ENCODE assay signal across 19 mouse cellular contexts in genomic region chr4:125573951-125574675, GRCm38 (mm10).
DNase-seq lines count a peak whose midpoint lies in the region; ATAC-seq and TF ChIP-seq lines count a peak whose summit lies in the region.
"Had no signal": no experiment of that assay in that cellular context is flagged by ENCODE, and none has a peak within 500 bp of the region (broad histone marks: within the 10 kb centered on the region; RNA-seq: fewer than 3 reads in every experiment).

No protein-coding gene starts in this region.

- no peaks in the 10 kb centered on the region for H3K9me3 ChIP-seq in forebrain, embryonic 15.5 days
- no peaks in the 10 kb centered on the region for H3K9me3 ChIP-seq in forebrain, embryonic 12.5 days
- H3K9me3 ChIP-seq in neural tube, embryonic 15.5 days (replicated peaks), result no peaks in the 10 kb centered on the region
- no peaks in the 10 kb centered on the region for H3K9me3 ChIP-seq in hindbrain, embryonic 16.5 days (ENCODE audit: control insufficient read depth, low read length)
- H3K9me3 ChIP-seq in intestine, postnatal 0 days (ENCODE audit: control insufficient read depth), result no peaks in the 10 kb centered on the region
- H3K9me3 ChIP-seq: embryonic facial prominence, embryonic 15.5 days; heart, embryonic 10.5 days; limb, embryonic 15.5 days had no signal

- no peak overlapping the region for H3K4me2 ChIP-seq in forebrain, embryonic 15.5 days (replicated peaks)
- no peak overlapping the region for H3K4me2 ChIP-seq in forebrain, embryonic 12.5 days
- H3K4me2 ChIP-seq in neural tube, embryonic 15.5 days, result no peak overlapping the region
- no peak overlapping the region for H3K4me2 ChIP-seq in hindbrain, embryonic 16.5 days (ENCODE audit: low read length)
- H3K4me2 ChIP-seq in intestine, postnatal 0 days (replicated peaks; ENCODE audit: low read depth), result no peak overlapping the region
- H3K4me2 ChIP-seq: embryonic facial prominence, embryonic 15.5 days; limb, embryonic 15.5 days had no signal

- H3K9ac ChIP-seq in forebrain, embryonic 15.5 days (replicated peaks), result no peak overlapping the region
- no peak overlapping the region for H3K9ac ChIP-seq in forebrain, embryonic 12.5 days
- no peak overlapping the region for H3K9ac ChIP-seq in neural tube, embryonic 15.5 days (replicated peaks)
- H3K9ac ChIP-seq in hindbrain, embryonic 16.5 days (ENCODE audit: low read depth, low read length), result no peak overlapping the region
- H3K9ac ChIP-seq in intestine, postnatal 0 days (ENCODE audit: low read depth, low read length), result no peak overlapping the region
- H3K9ac ChIP-seq: embryonic facial prominence, embryonic 15.5 days; limb, embryonic 15.5 days had no signal

- H3K27me3 ChIP-seq in forebrain, embryonic 15.5 days, result peaks cover 12% of the 10 kb centered on the region; the same call in 1 of the 2 replicates
- H3K27me3 ChIP-seq in forebrain, embryonic 12.5 days, result peaks cover 68% of the 10 kb centered on the region
- peaks cover 8% of the 10 kb centered on the region; the same call in 1 of the 2 replicates for H3K27me3 ChIP-seq in neural tube, embryonic 15.5 days (replicated peaks)
- no peaks in the 10 kb centered on the region for H3K27me3 ChIP-seq in hindbrain, embryonic 16.5 days (replicated peaks; ENCODE audit: control insufficient read depth, insufficient read depth, low read length)
- H3K27me3 ChIP-seq in intestine, postnatal 0 days (replicated peaks; ENCODE audit: control insufficient read depth, insufficient read depth, low read length), result peaks cover 13% of the 10 kb centered on the region

- H3K4me3 ChIP-seq in forebrain, embryonic 15.5 days, result no peak overlapping the region
- H3K4me3 ChIP-seq in forebrain, embryonic 12.5 days (replicated peaks), result no peak overlapping the region
- H3K4me3 ChIP-seq in neural tube, embryonic 15.5 days (replicated peaks), result no peak overlapping the region
- H3K4me3 ChIP-seq in hindbrain, embryonic 16.5 days (ENCODE audit: low read length), result no peak overlapping the region
- no peak overlapping the region for H3K4me3 ChIP-seq in intestine, postnatal 0 days (ENCODE audit: low read depth, low read length)
- H3K4me3 ChIP-seq: embryonic facial prominence, embryonic 15.5 days; heart, embryonic 10.5 days; limb, embryonic 15.5 days had no signal

- H3K27ac ChIP-seq in forebrain, embryonic 15.5 days (replicated peaks), result no peak overlapping the region
- no peak overlapping the region for H3K27ac ChIP-seq in forebrain, embryonic 12.5 days
- 0 out of 2 replicates have a peak overlapping the region, but pooled peaks have one; percentile 9 for H3K27ac ChIP-seq in neural tube, embryonic 15.5 days (replicated peaks)
- no peak overlapping the region for H3K27ac ChIP-seq in hindbrain, embryonic 16.5 days (ENCODE audit: low read depth, low read length)
- H3K27ac ChIP-seq in intestine, postnatal 0 days (ENCODE audit: low read depth, low read length), result no peak overlapping the region
- H3K27ac ChIP-seq: embryonic facial prominence, embryonic 15.5 days; heart, embryonic 10.5 days; limb, embryonic 15.5 days had no signal

- TF ChIP-seq CTCF in intestine, postnatal 0 days (IDR thresholded peaks at IDR 0.05; ENCODE audit: low read depth), result no peak

- DNase-seq in kidney, adult 9 months, result peak; percentile 49
- no peak for DNase-seq in kidney, adult 18-20 months
- no peak for DNase-seq in neural tube, embryonic 10.5 days (ENCODE audit: extremely low spot score, low spot score)
- DNase-seq: adrenal gland, adult 8-10 months; B cell, adult 2 months; cerebellum, adult 2 months; gastrocnemius, postnatal 10 days; layer of hippocampus, adult 9-11 months; lung, postnatal 4 days had no signal

- no peaks in the 10 kb centered on the region for H3K36me3 ChIP-seq in forebrain, embryonic 15.5 days
- no peaks in the 10 kb centered on the region for H3K36me3 ChIP-seq in forebrain, embryonic 12.5 days (replicated peaks)
- no peaks in the 10 kb centered on the region for H3K36me3 ChIP-seq in neural tube, embryonic 15.5 days
- H3K36me3 ChIP-seq in hindbrain, embryonic 16.5 days (ENCODE audit: control insufficient read depth, insufficient read depth, low read length), result no peaks in the 10 kb centered on the region
- no peaks in the 10 kb centered on the region for H3K36me3 ChIP-seq in intestine, postnatal 0 days (ENCODE audit: control insufficient read depth, insufficient read depth)
- H3K36me3 ChIP-seq: embryonic facial prominence, embryonic 15.5 days; G1E; heart, embryonic 10.5 days; limb, embryonic 15.5 days had no signal

- peaks cover 38% of the 10 kb centered on the region for H3K4me1 ChIP-seq in forebrain, embryonic 15.5 days
- H3K4me1 ChIP-seq in forebrain, embryonic 12.5 days, result peaks cover 34% of the 10 kb centered on the region
- peaks cover 30% of the 10 kb centered on the region for H3K4me1 ChIP-seq in neural tube, embryonic 15.5 days
- peaks cover 22% of the 10 kb centered on the region for H3K4me1 ChIP-seq in hindbrain, embryonic 16.5 days (ENCODE audit: control insufficient read depth, insufficient read depth, low read depth, low read length)
- no peaks in the 10 kb centered on the region for H3K4me1 ChIP-seq in intestine, postnatal 0 days (replicated peaks; ENCODE audit: control insufficient read depth, insufficient read depth, low read length)

- WGBS in forebrain, embryonic 15.5 days, result 13% methylated on average over 11 of the region's 11 CpGs
- 22% methylated on average over 11 of the region's 11 CpGs for WGBS in forebrain, embryonic 12.5 days
- WGBS in neural tube, embryonic 15.5 days, result 21% methylated on average over 11 of the region's 11 CpGs
- 27% methylated on average over 11 of the region's 11 CpGs for WGBS in hindbrain, embryonic 16.5 days
- WGBS in intestine, postnatal 0 days, result 11% methylated on average over 11 of the region's 11 CpGs

- peak; percentile 47; the same call in 1 of the 2 replicates for ATAC-seq in forebrain, embryonic 15.5 days (replicated peaks)
- no peak for ATAC-seq in forebrain, embryonic 12.5 days (ENCODE audit: low FRiP score)
- ATAC-seq in neural tube, embryonic 15.5 days (ENCODE audit: low FRiP score), result no peak
- ATAC-seq in hindbrain, embryonic 16.5 days, result peak; percentile 40; the same call in 1 of the 2 replicates
- no peak for ATAC-seq in intestine, postnatal 0 days
- ATAC-seq: activated CD4-positive, CD25-positive, alpha-beta regulatory T cell, adult 4 months had no signal

Comparison
In these comparisons a context has a peak if more than half of its experiments do, and no peak if none do; other contexts are left out.
1. ATAC-seq: peak in forebrain, embryonic 15.5 days (single experiment) and hindbrain, embryonic 16.5 days (single experiment); none in forebrain, embryonic 12.5 days (single experiment), neural tube, embryonic 15.5 days (single experiment) and intestine, postnatal 0 days (single experiment).